Mouse (Mus musculus): ENCODE data around the gene Kcnn1. TPM values are rescaled to one million over a fixed set of nuclear protein-coding genes. Genes with fewer than 3 reads are reported as not detected.

Gene Kcnn1
- total RNA-seq (2021) (10 to 100 TPM; 12.6 to 14.7 TPM), polyA plus RNA-seq (2012; rRNA removed) (21.5 and 29.0 TPM in 2 replicates)
- long read RNA-seq, partial matches to known transcripts, result 2 of 14 reads
- long read RNA-seq, other reads (novel, unspliced or antisense), result 12 of 14 reads

- WGBS, result under 1% methylated on average over 55 of the region's 55 CpGs
- intact Hi-C loops (cut with DNase I), result no loop called here
- no peak for DNase-seq
- Histone ChIP-seq H3K9ac (ENCODE audit: low read depth, low read length) (peak within 1 kb of the TSS; percentile 71), H3K27me3 (ENCODE audit: control insufficient read depth, insufficient read depth, low read length) (peaks cover 9% of the 10 kb centered on the region), H3K4me1 (ENCODE audit: control insufficient read depth, insufficient read depth, low read length) (peaks cover 8% of the 10 kb centered on the region), H3K27ac (no peak within 1 kb of the TSS), H3K4me3 (peak within 1 kb of the TSS; percentile 35), H3K79me2 (replicated peaks; ENCODE audit: control insufficient read depth, insufficient read depth, low read length) (no peaks in the 10 kb centered on the region), H3K36me3 (ENCODE audit: control insufficient read depth, insufficient read depth, low read length) (no peaks in the 10 kb centered on the region)
- TF ChIP-seq EP300 (IDR thresholded peaks at IDR 0.05; ENCODE audit: insufficient read depth, low read depth, low read length), result no peak
- TF ChIP-seq CTCF (IDR thresholded peaks at IDR 0.05), result peak; percentile 40
- no peak for TF ChIP-seq POLR2A (IDR thresholded peaks at IDR 0.05; ENCODE audit: insufficient read depth, low read depth, low read length)
Observed at GRCm38 (mm10) chr8:70862824-70863641, at the start of gene Kcnn1. Gene Kcnn1 (minus strand): TSS chr8:70863258.

GRCm38 (mm10) chr8:70911596-70911995, 48.5 kb upstream of the Kcnn1 start:
- Histone ChIP-seq H3K4me1 (ENCODE audit: control insufficient read depth, insufficient read depth, low read length) (peaks cover 4% of the 10 kb centered on the region), H3K79me2 (replicated peaks; ENCODE audit: control insufficient read depth, insufficient read depth, low read length) (peaks cover 5% of the 10 kb centered on the region), H3K9ac (ENCODE audit: low read depth, low read length) (no peak overlapping the region), H3K36me3 (ENCODE audit: control insufficient read depth, insufficient read depth, low read length) (no peaks in the 10 kb centered on the region), H3K4me3 (no peak overlapping the region), H3K27ac (no peak overlapping the region), H3K27me3 (ENCODE audit: control insufficient read depth, insufficient read depth, low read length) (no peaks in the 10 kb centered on the region)
- intact Hi-C loops (cut with DNase I), result no loop called here
- TF ChIP-seq CTCF (IDR thresholded peaks at IDR 0.05) (peak; percentile 32), POLR2A (IDR thresholded peaks at IDR 0.05; ENCODE audit: insufficient read depth, low read depth, low read length) (no peak)
- 76% methylated on average over 5 of the region's 5 CpGs for WGBS
- no peak for DNase-seq

- Histone ChIP-seq H3K9ac (ENCODE audit: low read depth, low read length) (no peak overlapping the region), H3K27ac (no peak overlapping the region), H3K79me2 (replicated peaks; ENCODE audit: control insufficient read depth, insufficient read depth, low read length) (0 out of 2 replicates have a peak, but pooled peaks cover 3% of the 10 kb centered on the region), H3K4me3 (no peak overlapping the region), H3K36me3 (ENCODE audit: control insufficient read depth, insufficient read depth, low read length) (no peaks in the 10 kb centered on the region), H3K27me3 (ENCODE audit: control insufficient read depth, insufficient read depth, low read length) (no peaks in the 10 kb centered on the region), H3K4me1 (ENCODE audit: control insufficient read depth, insufficient read depth, low read length) (peaks cover 10% of the 10 kb centered on the region)
- DNase-seq, result no peak
- 62% methylated on average over 2 of the region's 2 CpGs for WGBS
- intact Hi-C loops (cut with DNase I), result no loop called here
- TF ChIP-seq EP300 (IDR thresholded peaks at IDR 0.05; ENCODE audit: insufficient read depth, low read depth, low read length), result no peak
- no peak for TF ChIP-seq CTCF (IDR thresholded peaks at IDR 0.05)
- no peak for TF ChIP-seq POLR2A (IDR thresholded peaks at IDR 0.05; ENCODE audit: insufficient read depth, low read depth, low read length)
Observed at GRCm38 (mm10) chr8:70907518-70907917, 44.5 kb upstream of the Kcnn1 start.

GRCm38 (mm10) chr8:70905831-70906736, 43.0 kb upstream of the Kcnn1 start, which contains the start of gene Map1s:
Gene Map1s (plus strand): TSS chr8:70905932.
- peak within 1 kb of the TSS; percentile 85 for H3K4me3 ChIP-seq
- TF ChIP-seq POLR2A (IDR thresholded peaks at IDR 0.05; ENCODE audit: insufficient read depth, low read depth, low read length), result peak; percentile 56; the same call in 1 of the 2 replicates
- 0 out of 2 replicates have a peak, but pooled peaks have one; percentile 25 for TF ChIP-seq EP300 (IDR thresholded peaks at IDR 0.05; ENCODE audit: insufficient read depth, low read depth, low read length)
- no peak for TF ChIP-seq CTCF (IDR thresholded peaks at IDR 0.05)
- peak within 1 kb of the TSS; percentile 83 for H3K27ac ChIP-seq
- WGBS, result 1% methylated on average over 85 of the region's 86 CpGs
- H3K27me3 ChIP-seq (ENCODE audit: control insufficient read depth, insufficient read depth, low read length), result no peaks in the 10 kb centered on the region
- H3K79me2 ChIP-seq (replicated peaks; ENCODE audit: control insufficient read depth, insufficient read depth, low read length), result 0 out of 2 replicates have a peak, but pooled peaks cover 3% of the 10 kb centered on the region
- H3K9ac ChIP-seq (ENCODE audit: low read depth, low read length), result peak within 1 kb of the TSS; percentile 95
- no peaks in the 10 kb centered on the region for H3K36me3 ChIP-seq (ENCODE audit: control insufficient read depth, insufficient read depth, low read length)
- DNase-seq, result peak; percentile 79 to 84
- peaks cover 10% of the 10 kb centered on the region for H3K4me1 ChIP-seq (ENCODE audit: control insufficient read depth, insufficient read depth, low read length)
- intact Hi-C loops (cut with DNase I), result no loop called here

- peak overlapping the region; percentile 95 for H3K9ac ChIP-seq (ENCODE audit: low read depth, low read length)
- 6% methylated on average over 8 of the region's 8 CpGs for WGBS
Observed at GRCm38 (mm10) chr8:70905463-70905830, 42.4 kb upstream of the Kcnn1 start.

More at GRCm38 (mm10) chr8:70905463-70905830, 42.4 kb upstream of the Kcnn1 start:
- intact Hi-C loops (cut with DNase I), result no loop called here
- H3K4me1 ChIP-seq (ENCODE audit: control insufficient read depth, insufficient read depth, low read length), result peaks cover 10% of the 10 kb centered on the region
- no peak for DNase-seq
- TF ChIP-seq CTCF (IDR thresholded peaks at IDR 0.05), result no peak
- no peak for TF ChIP-seq EP300 (IDR thresholded peaks at IDR 0.05; ENCODE audit: insufficient read depth, low read depth, low read length)
- no peak for TF ChIP-seq POLR2A (IDR thresholded peaks at IDR 0.05; ENCODE audit: insufficient read depth, low read depth, low read length)
- H3K27me3 ChIP-seq (ENCODE audit: control insufficient read depth, insufficient read depth, low read length), result no peaks in the 10 kb centered on the region
- peak overlapping the region; percentile 85 for H3K4me3 ChIP-seq
- H3K79me2 ChIP-seq (replicated peaks; ENCODE audit: control insufficient read depth, insufficient read depth, low read length), result no peaks in the 10 kb centered on the region
- H3K27ac ChIP-seq, result peak overlapping the region; percentile 83
- no peaks in the 10 kb centered on the region for H3K36me3 ChIP-seq (ENCODE audit: control insufficient read depth, insufficient read depth, low read length)
